Mouse (Mus musculus) brown adipose tissue, adult 24 weeks (tissue): ENCODE measurements around the gene Mepce. TPM values are rescaled to one million over a fixed set of nuclear protein-coding genes. Genes with fewer than 3 reads are reported as not detected.
"Not testable (repeated sequence)": the region's sequence is repeated elsewhere in the genome, so short reads cannot be mapped to it uniquely, and the experiment has no call there.

ENCODE experiments used
- H3K27ac ChIP-seq: fragments of 200-500 bp; replicated peaks from 2 replicates; pipeline ENCODE4 v1.5.1; 2012; ENCODE audit warnings: low read depth, mild to moderate bottlenecking, low read length
- H3K4me1 ChIP-seq: fragments of 200-500 bp; 2 replicates; pipeline ENCODE4 v1.6.1; 2012; ENCODE audit warnings: low read length, mixed read lengths; ENCODE audit not compliant: control insufficient read depth, insufficient read depth, insufficient read length
- H3K4me3 ChIP-seq: fragments of 200-500 bp; 2 replicates; pipeline ENCODE4 v1.5.1; 2012; ENCODE audit warnings: low read depth, mild to moderate bottlenecking, low read length, moderate library complexity; ENCODE audit not compliant: insufficient read depth
- polyA plus RNA-seq: library from polyadenylated mRNA; stranded (reverse); fragments of >200 nt; gene quantifications from 2 replicates; pipeline ENCODE4 v1.2.4, GENCODE M21; 2012; ENCODE audit not compliant: missing spikeins, insufficient read depth, insufficient read length

Mepce gene
- polyA plus RNA-seq, 1 experiment: 14.3 TPM

DNA sequence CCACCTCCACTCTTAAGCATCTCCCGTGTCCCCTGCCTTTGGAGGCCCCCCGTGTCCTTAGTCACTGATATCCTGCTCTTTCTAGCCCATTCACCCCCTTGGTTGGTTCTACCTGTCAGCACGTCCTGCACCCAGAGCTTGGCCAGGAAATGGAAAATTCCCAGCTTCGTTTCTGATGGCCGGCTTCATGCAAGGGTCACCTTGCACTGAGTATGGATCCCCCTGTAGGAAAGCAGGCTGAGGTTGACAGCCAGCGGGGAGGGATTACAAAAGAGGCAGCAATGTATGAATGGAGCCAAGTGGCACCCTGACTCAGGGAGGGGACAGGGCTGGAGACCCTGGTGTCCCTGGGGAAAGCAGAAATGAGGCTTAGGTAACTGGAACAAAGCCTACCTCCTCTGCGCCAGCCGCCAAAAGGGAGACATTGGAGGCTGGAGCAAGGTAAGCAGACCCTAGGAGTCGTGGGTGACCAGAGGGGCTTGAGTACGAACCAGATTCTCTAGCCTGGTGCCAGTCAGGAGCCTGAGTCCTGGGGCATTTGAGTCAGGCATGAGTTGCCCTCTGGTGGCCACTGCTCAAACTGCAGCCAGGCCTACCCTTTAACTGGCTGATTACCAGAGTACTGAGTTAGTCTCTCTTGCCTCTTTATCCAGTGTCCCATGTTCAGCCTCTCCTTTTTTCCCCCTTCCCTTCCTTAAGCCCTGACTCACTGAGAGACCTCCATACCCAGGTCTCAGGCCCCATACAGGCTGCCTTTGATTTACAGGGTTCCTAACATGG lies 30.4 kb downstream of the Mepce start:
- Histone ChIP-seq H3K4me3 (no peak overlapping the region), H3K4me1 (peaks cover 12% of the 10 kb centered on the region; the same call in 1 of the 2 replicates), H3K27ac (no peak overlapping the region)

DNA sequence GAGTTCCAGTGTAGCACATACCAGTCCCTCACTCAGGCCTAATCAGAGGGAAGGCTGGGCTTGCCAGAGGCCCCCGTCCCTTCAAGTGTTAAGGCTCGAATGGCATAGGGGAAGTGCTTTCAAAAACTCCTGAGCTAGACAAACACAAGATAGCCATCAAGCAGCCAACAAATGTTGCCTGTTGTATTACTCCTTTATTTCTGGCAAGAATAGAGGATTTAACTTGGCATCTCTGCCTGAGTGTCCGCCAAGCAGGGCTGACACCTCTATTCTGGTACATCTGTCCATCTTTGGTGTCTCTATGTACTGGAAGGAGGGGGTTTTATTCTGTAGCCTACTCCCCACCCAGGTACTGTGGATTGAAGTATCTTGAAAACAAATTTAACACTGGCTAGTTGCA lies 31.3 kb downstream of the Mepce start:
- Histone ChIP-seq H3K4me1 (peaks cover 12% of the 10 kb centered on the region), H3K4me3 (no peak overlapping the region), H3K27ac (no peak overlapping the region)

DNA sequence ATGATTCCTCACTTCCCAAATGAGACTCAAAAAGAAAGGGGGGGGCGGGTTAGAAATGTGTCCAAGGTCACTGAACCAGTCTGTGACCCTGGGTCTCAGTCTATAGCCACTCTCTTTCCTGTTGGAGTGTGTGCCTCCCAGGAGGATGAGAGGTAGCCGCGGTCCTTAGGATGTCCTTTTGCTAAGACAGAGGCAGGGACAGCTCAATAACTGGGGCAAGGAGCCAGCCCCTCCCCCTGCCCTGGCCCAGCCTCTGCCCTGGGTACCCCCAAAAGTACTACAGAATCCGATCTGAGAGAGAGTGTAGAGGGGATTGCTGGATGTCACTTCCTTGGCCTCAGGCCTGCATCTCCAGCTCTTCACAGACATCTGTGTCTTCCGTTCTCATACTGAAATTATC lies 32.0 kb downstream of the Mepce start:
- Histone ChIP-seq H3K4me3 (no peak overlapping the region), H3K4me1 (peaks cover 12% of the 10 kb centered on the region), H3K27ac (peak overlapping the region; percentile 48; the same call in 1 of the 2 replicates)

DNA sequence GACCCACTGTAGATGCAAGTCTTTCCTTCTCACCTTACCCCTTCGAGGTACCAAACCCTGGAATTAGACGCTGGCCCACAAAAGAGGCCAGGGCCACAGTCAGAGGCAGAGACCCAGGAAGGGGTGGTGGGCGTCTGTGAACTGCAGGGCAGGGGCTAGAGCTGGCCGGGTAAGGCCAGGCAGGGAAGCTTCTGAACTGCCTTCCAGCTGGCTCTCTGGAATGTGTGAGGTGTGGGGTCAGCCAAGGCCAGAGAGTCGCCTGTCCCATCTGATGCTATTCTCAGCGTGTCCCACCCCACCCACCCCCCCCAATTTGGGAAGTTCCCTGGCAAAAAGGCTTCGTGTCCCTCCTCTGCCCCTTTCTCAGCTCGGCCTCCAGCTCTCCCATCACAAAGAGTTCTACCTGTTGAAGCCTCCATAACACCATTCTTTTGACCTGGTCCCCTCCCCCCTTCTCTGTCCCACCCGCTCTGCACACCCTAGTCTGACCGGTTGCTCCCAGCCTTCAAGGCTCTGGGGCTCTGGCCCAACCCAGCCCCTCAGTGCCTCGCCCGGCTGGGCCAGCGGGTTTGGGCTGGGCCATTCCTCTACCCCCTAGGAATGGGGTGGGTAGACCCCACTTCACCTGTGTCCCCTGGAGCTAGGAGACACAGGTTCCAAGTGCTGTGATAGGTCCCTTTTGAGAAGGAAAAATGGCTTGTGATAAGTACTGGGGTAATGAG lies 34.2 kb downstream of the Mepce start:
- no peak overlapping the region for H3K27ac ChIP-seq
- H3K4me1 ChIP-seq: peaks cover 15% of the 10 kb centered on the region
- H3K4me3 ChIP-seq: no peak overlapping the region

DNA sequence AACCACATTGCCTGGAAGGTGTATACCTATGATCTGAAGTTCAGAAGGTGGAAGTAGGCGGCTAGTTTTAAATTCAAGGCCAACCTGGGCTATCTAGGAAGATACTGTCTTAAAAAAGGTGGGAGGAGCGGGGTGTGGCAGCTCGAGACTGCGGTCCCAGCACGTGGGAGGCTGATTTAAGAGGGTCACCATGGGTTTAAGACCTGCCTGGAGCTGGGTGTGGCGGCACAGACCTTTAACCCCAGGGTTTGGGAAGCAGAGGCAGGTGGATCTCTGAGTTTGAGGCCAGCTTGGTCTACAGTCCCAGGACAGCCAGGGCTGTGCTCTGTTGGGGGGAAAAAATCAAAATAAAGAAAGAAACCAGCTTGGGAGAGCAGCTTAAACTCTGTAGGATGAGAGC lies 35.5 kb downstream of the Mepce start:
- H3K27ac ChIP-seq: no peak overlapping the region
- peaks cover 21% of the 10 kb centered on the region for H3K4me1 ChIP-seq
- no peak overlapping the region for H3K4me3 ChIP-seq

DNA sequence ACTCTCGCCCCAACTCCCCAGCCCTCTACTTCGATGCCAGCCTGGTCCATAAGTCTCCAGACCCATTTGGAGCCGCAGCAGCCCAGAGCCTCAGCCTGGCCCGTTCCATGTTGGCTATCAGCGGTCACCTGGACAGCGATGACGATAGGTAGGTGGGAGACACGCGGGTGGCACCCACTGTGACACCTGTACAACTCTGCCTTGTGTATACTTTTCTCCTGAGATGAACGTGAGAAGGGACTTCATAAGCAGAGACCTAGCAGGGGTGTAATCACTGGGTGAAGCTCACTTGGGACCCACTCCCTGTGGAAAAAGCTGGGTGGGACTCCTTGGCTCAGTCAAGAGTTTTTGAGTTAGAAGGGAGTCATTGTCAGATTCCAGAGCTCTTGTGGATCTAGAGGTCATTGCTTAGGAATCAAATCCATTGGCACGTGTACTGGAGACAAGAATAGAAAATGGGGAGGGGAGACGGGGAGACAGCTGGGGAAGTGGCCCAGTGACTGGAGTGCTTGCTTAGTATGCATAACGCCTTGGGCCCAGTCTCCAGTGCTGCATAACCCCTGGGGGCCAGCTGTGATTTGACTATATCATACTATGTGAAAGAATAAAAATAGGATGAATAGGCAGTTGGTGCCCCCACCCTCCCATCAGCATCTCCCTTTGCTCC lies 36.1 kb downstream of the Mepce start:
- Histone ChIP-seq H3K27ac (no peak overlapping the region; the same call in 1 of the 2 replicates), H3K4me1 (peaks cover 21% of the 10 kb centered on the region), H3K4me3 (no peak overlapping the region)

DNA sequence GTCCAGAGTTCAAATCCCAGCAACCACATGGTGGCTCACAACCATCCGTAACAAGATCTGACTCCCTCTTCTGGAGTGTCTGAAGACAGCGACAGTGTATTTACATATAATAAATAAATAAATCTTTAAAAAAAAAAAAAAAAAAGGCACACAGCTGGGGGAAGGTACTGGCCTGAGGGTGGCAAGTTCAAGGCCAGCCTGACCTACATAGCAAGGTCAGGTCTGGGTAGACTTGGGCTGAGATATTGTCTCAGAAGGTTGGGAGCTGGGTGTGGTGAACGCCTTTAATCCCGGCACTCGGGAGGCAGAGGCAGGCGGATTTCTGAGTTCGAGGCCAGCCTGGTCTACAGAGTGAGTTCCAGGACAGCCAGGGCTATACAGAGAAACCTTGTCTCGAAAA lies 37.2 kb downstream of the Mepce start:
- H3K27ac ChIP-seq, H3K4me3 ChIP-seq: not testable (repeated sequence)
- H3K4me1 ChIP-seq: peaks cover 13% of the 10 kb centered on the region

DNA sequence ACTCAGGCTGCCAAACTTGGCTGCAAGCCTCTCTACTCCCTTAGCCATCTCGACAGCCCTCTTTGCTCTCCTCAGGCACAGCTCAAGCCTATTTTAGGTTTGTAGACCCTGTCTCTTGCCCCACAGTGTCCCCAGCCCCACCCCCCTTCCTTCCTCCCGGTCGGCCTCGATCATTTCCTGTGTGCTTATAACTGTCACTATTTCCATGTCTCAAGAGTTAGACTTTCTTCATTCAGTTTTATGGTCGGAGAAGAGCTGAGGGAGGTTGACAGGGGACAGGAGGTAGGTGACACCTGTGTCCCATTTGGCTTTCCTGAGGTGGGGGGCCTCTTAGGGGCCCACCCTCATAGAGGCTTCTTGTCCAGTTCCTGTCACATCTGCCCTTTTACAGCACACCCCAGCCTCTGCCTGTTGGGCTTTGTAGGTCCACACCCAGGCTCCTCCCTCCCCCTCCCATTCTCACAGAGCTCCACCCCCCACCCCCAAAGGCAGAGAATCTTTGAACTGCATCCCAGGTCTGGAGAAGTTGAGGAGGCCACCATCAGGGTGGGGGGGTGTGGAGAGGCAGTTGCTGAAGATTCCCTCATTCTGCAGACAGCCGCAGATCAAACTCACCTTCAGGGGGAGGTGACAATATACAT lies 38.1 kb downstream of the Mepce start:
- Histone ChIP-seq H3K27ac (peak overlapping the region; percentile 76), H3K4me1 (peaks cover 11% of the 10 kb centered on the region), H3K4me3 (peak overlapping the region; percentile 31)

DNA sequence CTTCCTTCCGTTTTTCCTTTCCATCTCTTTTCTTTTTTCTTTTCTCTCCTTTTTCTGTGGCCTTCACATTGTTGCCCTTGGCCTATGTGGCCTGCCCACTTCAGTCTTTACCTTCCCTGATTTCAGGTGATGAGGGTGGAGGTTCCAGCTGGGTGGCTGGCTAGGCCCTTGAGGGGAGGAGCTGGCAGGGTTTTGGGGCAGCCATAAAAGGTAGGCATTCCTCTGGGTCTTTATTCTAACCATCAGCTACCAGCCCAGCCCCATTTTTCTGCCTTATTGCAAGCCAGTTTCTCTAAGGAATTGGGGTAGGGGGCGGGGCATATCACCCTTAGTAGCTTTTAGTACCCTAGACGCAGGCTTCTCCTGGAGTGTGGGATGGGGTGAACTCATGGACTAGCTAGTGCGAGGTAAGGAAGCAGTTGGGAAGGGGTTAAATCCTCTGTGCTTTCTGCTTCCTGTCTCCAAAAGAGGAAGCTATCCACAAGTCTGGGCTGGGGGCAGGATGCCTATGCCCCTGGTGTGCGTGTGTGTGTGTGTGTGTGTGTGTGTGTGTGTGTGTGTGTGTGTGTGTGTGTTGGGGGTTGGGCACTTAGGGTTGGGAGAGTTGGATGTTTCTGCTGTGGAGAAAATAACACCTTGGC lies 39.2 kb downstream of the Mepce start:
- peak overlapping the region; percentile 79 for H3K4me3 ChIP-seq
- H3K4me1 ChIP-seq: peaks cover 11% of the 10 kb centered on the region
- peak overlapping the region; percentile 76 for H3K27ac ChIP-seq

DNA sequence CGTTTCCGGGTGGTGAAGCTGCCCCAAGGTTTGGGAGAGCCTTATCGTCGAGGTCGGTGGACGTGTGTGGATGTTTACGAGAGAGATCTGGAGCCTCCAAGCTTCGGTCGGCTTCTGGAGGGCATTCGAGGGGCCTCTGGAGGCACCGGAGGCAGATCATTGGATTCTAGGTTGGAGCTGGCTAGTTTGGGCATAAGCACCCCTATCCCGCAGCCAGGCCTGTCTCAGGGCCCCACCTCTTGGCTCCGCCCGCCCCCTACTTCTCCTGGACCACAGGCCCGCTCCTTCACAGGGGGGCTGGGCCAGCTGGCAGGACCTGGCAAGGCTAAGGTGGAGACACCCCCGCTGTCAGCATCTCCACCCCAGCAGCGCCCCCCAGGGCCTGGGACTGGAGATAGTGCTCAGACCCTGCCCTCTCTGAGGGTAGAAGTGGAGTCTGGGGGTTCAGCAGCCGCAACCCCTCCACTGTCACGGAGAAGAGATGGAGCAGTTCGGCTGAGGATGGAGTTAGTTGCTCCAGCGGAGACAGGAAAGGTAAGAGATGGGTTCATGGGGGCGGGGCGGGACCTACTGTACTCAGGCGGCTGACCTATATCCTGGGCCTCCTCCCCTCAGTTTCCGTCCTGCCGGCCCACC lies 40.0 kb downstream of the Mepce start:
- Histone ChIP-seq H3K4me3 (peak overlapping the region; percentile 79), H3K4me1 (peaks cover 11% of the 10 kb centered on the region), H3K27ac (peak overlapping the region; percentile 76)

DNA sequence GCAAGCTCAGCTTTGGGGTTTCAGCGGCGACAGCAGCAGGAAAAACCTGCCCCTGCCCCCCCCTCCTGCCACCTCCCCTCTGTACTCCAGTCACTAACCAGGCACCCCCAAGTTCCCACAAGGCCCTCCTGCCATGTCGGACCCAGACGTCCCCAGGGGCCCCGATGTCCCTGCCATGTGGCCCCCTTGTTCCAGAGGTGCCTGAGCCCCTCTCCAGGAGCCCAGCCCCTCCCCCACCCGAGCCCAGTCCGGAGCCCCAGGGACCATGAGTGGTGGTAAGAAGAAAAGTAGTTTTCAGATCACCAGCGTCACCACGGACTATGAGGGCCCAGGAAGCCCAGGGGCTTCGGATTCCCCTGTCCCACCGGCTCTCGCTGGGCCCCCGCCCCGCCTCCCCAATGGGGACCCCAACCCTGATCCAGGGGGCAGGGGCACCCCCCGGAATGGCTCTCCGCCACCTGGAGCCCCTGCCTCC lies 40.6 kb downstream of the Mepce start:
- H3K4me1 ChIP-seq: peaks cover 11% of the 10 kb centered on the region
- peak overlapping the region; percentile 76 for H3K27ac ChIP-seq
- peak overlapping the region; percentile 79 for H3K4me3 ChIP-seq

DNA sequence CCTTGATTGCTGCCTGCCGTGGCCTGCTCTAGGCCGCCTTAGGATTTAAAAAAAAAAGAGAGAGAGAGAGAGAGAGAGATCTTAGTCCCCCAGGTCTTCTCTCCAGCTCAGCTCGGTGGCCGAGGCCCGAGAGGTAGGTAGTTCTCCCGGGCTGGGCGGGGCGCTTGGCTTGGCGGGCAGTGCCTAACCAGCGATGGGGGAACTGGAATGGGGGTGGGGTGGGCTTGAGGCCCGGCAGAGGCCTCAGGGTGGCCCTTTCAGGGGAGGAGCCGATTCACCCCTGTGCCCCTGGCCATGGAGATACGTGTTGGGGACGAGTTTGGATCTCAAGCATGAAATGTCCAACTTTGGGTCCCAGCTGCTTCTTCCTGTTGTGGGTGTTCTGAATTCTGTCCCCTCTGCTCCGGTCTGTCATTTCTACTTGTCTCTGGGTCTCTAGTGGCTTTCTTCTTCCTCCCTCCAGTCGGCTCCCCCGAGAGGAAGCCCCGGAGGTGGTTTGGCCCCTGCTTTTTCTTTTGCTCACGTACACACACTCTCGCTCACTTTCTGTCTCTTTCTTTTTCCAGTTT lies 41.1 kb downstream of the Mepce start:
- Histone ChIP-seq H3K27ac (peak overlapping the region; percentile 53), H3K4me1 (peaks cover 11% of the 10 kb centered on the region), H3K4me3 (peak overlapping the region; percentile 79)

DNA sequence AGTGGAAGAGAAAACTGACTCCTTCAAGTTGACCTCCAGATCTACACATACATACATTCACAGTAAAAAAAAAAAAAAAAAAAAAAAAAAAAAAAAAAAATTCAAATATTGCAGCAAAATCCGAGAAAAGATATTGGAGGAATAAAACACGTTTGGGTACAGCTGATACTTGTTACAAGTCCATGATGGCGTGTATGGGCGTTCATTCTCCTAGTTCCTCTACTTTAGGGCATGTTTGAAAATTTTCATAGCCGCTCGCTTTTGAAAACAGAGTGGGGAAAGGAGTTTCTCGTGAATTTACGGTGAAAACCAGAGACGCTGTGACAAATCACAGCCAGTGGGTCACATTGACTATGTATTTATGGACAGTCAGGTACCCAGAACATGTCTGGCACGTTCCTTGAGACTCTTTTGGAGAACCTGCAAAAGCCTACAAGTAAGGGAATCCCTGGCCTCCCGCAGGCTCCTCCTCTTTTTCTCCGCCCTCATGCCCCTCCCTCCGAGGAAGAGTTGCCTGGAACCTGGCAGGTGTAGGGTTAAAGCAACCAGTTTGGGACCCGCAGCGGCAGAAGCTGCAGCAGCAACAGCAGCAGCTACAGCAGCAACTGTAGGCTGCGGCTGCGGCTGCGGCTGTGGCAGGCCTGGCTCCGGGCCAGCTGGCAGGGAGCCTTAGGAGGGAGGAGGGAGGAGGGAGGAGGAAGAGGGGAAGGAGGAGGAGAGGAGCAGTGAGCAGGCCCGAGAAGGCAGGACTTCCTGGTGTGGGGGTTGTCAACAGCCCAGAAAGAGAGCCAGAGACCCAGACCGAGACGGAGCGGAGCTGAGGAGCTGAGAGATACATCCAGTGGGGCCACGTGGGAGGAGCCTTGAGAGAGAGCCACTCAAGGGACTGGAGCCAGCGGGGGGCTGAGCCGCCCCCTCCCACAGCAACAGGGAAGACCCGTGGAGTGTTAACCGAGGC lies 42.0 kb downstream of the Mepce start, which contains the start of gene Tsc22d4:
Gene Tsc22d4 (plus strand): TSS at position 517 of the 958 bp plus-strand sequence.
- H3K27ac ChIP-seq: peak within 1 kb of the TSS; percentile 53
- peak within 1 kb of the TSS; percentile 79 for H3K4me3 ChIP-seq
- peaks cover 11% of the 10 kb centered on the region for H3K4me1 ChIP-seq
